ENCODE assay signal across 8 mouse cellular contexts in genomic region chr14:61571366-61571765, GRCm38 (mm10). TPM values are rescaled to one million over a fixed set of nuclear protein-coding genes. Genes with fewer than 3 reads are reported as not detected.
DNase-seq lines count a peak whose midpoint lies in the region; ATAC-seq and TF ChIP-seq lines count a peak whose summit lies in the region.

No protein-coding gene starts in this region.

- ATAC-seq in midbrain, embryonic 15.5 days (replicated peaks) = no peak
- 0 out of 2 replicates have a peak, but pooled peaks have one; percentile 3 for ATAC-seq in intestine, postnatal 0 days
- ATAC-seq in limb, embryonic 14.5 days (ENCODE audit: low FRiP score, low read depth) = no peak

- no peaks in the 10 kb centered on the region for H3K36me3 ChIP-seq in midbrain, embryonic 10.5 days
- H3K36me3 ChIP-seq in midbrain, embryonic 15.5 days (replicated peaks) = no peaks in the 10 kb centered on the region
- H3K36me3 ChIP-seq in intestine, postnatal 0 days (ENCODE audit: control insufficient read depth, insufficient read depth) = no peaks in the 10 kb centered on the region
- no peaks in the 10 kb centered on the region for H3K36me3 ChIP-seq in limb, embryonic 14.5 days (ENCODE audit: control insufficient read depth, insufficient read depth, low read length)

- no peak overlapping the region for H3K4me2 ChIP-seq in midbrain, embryonic 15.5 days
- H3K4me2 ChIP-seq in intestine, postnatal 0 days (replicated peaks; ENCODE audit: low read depth) = peak overlapping the region; percentile 58
- 0 out of 2 replicates have a peak overlapping the region, but pooled peaks have one; percentile 13 for H3K4me2 ChIP-seq in limb, embryonic 14.5 days (replicated peaks; ENCODE audit: low read depth, low read length, severe bottlenecking)

- no peaks in the 10 kb centered on the region for H3K27me3 ChIP-seq in midbrain, embryonic 10.5 days (ENCODE audit: low read depth, poor library complexity, severe bottlenecking)
- H3K27me3 ChIP-seq in midbrain, embryonic 15.5 days (replicated peaks) = no peaks in the 10 kb centered on the region
- no peaks in the 10 kb centered on the region for H3K27me3 ChIP-seq in cerebellum, adult 2 months (ENCODE audit: control insufficient read depth, insufficient read depth, low read length)
- no peaks in the 10 kb centered on the region for H3K27me3 ChIP-seq in intestine, postnatal 0 days (replicated peaks; ENCODE audit: control insufficient read depth, insufficient read depth, low read length)
- no peaks in the 10 kb centered on the region for H3K27me3 ChIP-seq in limb, embryonic 14.5 days (ENCODE audit: control insufficient read depth, insufficient read depth, low read length)

- H3K27ac ChIP-seq in midbrain, embryonic 10.5 days (replicated peaks) = no peak overlapping the region
- H3K27ac ChIP-seq in midbrain, embryonic 15.5 days = no peak overlapping the region
- H3K27ac ChIP-seq in cerebellum, adult 2 months (ENCODE audit: insufficient read depth, low read length) = no peak overlapping the region
- H3K27ac ChIP-seq in gastrocnemius, adult 2 months = peak overlapping the region; percentile 67; the same call in 1 of the 2 replicates
- H3K27ac ChIP-seq in intestine, postnatal 0 days (ENCODE audit: low read depth, low read length) = no peak overlapping the region
- no peak overlapping the region for H3K27ac ChIP-seq in limb, embryonic 14.5 days (replicated peaks; ENCODE audit: low read depth, low read length)
- no peak overlapping the region for H3K27ac ChIP-seq in olfactory bulb, adult 2 months (ENCODE audit: insufficient read depth, low read depth, low read length)

- no peaks in the 10 kb centered on the region for H3K4me1 ChIP-seq in midbrain, embryonic 10.5 days
- no peaks in the 10 kb centered on the region for H3K4me1 ChIP-seq in midbrain, embryonic 15.5 days
- no peaks in the 10 kb centered on the region for H3K4me1 ChIP-seq in cerebellum, adult 2 months (ENCODE audit: control insufficient read depth, insufficient read depth, low read length)
- no peaks in the 10 kb centered on the region for H3K4me1 ChIP-seq in intestine, postnatal 0 days (replicated peaks; ENCODE audit: control insufficient read depth, insufficient read depth, low read length)
- H3K4me1 ChIP-seq in limb, embryonic 14.5 days (ENCODE audit: control insufficient read depth, insufficient read depth, low read length) = no peaks in the 10 kb centered on the region; the same call in 1 of the 2 replicates
- no peaks in the 10 kb centered on the region for H3K4me1 ChIP-seq in olfactory bulb, adult 2 months (ENCODE audit: control insufficient read depth, insufficient read depth, low read length)

- no peaks in the 10 kb centered on the region for H3K9me3 ChIP-seq in midbrain, embryonic 10.5 days (replicated peaks)
- no peaks in the 10 kb centered on the region for H3K9me3 ChIP-seq in midbrain, embryonic 15.5 days
- H3K9me3 ChIP-seq in intestine, postnatal 0 days (ENCODE audit: control insufficient read depth) = no peaks in the 10 kb centered on the region
- H3K9me3 ChIP-seq in limb, embryonic 14.5 days (ENCODE audit: control insufficient read depth, low read length) = no peaks in the 10 kb centered on the region

- peak; percentile 88 for TF ChIP-seq CTCF in cerebellum, adult 2 months (IDR thresholded peaks at IDR 0.05; ENCODE audit: borderline replicate concordance, insufficient read depth, low read depth, low read length)
- TF ChIP-seq CTCF in gastrocnemius, adult 2 months (IDR thresholded peaks at IDR 0.05) = peak; percentile 97; the same call in 1 of the 2 replicates
- TF ChIP-seq CTCF in intestine, postnatal 0 days (IDR thresholded peaks at IDR 0.05; ENCODE audit: low read depth) = peak; percentile 95
- peak; percentile 78 for TF ChIP-seq CTCF in olfactory bulb, adult 2 months (IDR thresholded peaks at IDR 0.05; ENCODE audit: insufficient read depth, low read depth, low read length)

- H3K9ac ChIP-seq in midbrain, embryonic 15.5 days = no peak overlapping the region
- H3K9ac ChIP-seq in intestine, postnatal 0 days (ENCODE audit: low read depth, low read length) = no peak overlapping the region
- no peak overlapping the region for H3K9ac ChIP-seq in limb, embryonic 14.5 days (ENCODE audit: low read depth, low read length, severe bottlenecking)

- 21% methylated on average over 4 of the region's 4 CpGs for WGBS in midbrain, embryonic 10.5 days
- WGBS in midbrain, embryonic 15.5 days = 15% methylated on average over 4 of the region's 4 CpGs
- 16% methylated on average over 4 of the region's 4 CpGs for WGBS in cerebellum, adult 2 months
- WGBS in intestine, postnatal 0 days = 11% methylated on average over 4 of the region's 4 CpGs
- 13% methylated on average over 4 of the region's 4 CpGs for WGBS in limb, embryonic 14.5 days
- WGBS in olfactory bulb, adult 2 months = 8% methylated on average over 4 of the region's 4 CpGs

- no peak overlapping the region for H3K4me3 ChIP-seq in midbrain, embryonic 10.5 days
- no peak overlapping the region for H3K4me3 ChIP-seq in midbrain, embryonic 15.5 days
- H3K4me3 ChIP-seq in cerebellum, adult 2 months (replicated peaks; ENCODE audit: insufficient read depth, low read depth, low read length) = no peak overlapping the region
- H3K4me3 ChIP-seq in gastrocnemius, adult 2 months = peak overlapping the region; percentile 53
- H3K4me3 ChIP-seq in intestine, postnatal 0 days (ENCODE audit: low read depth, low read length) = no peak overlapping the region
- no peak overlapping the region for H3K4me3 ChIP-seq in limb, embryonic 14.5 days (replicated peaks; ENCODE audit: low read length)
- no peak overlapping the region for H3K4me3 ChIP-seq in olfactory bulb, adult 2 months (ENCODE audit: insufficient read depth, low read depth, low read length)

- peak; percentile 79 for DNase-seq in midbrain, embryonic 10.5 days (ENCODE audit: low spot score)
- DNase-seq in cerebellum, adult 2 months = peak; percentile 70 to 81
- peak; percentile 91 for DNase-seq in gastrocnemius, adult 2 months
- DNase-seq in limb, embryonic 14.5 days (ENCODE audit: low spot score) = peak; percentile 81
- DNase-seq in thymus, adult 18-20 months = peak; percentile 50 to 53

- intact Hi-C loops in gastrocnemius, adult 2 months (cut with DNase I) = loop anchor here (1.0 to 10.0 kb wide), 4 partner anchors 323 to 763 kb away; no protein-coding TSS in a partner anchor

- no peak for TF ChIP-seq POLR2A in cerebellum, adult 2 months (IDR thresholded peaks at IDR 0.05; ENCODE audit: borderline replicate concordance, insufficient read depth, low read length)
- no peak for TF ChIP-seq POLR2A in limb, embryonic 14.5 days (IDR thresholded peaks at IDR 0.05; ENCODE audit: borderline replicate concordance, extremely low read depth, insufficient read depth, insufficient read length)
- no peak for TF ChIP-seq POLR2A in olfactory bulb, adult 2 months (IDR thresholded peaks at IDR 0.05; ENCODE audit: insufficient read depth, low read depth, low read length)

RNA-seq across cellular contexts. Expression of gene Spryd7, which starts 14.7 kb away (rescaled TPM):
- 13.7 and 14.6 TPM in 2 replicates for polyA plus RNA-seq in midbrain, embryonic 10.5 days (2016; fragmentation: Nextera tagmentation; extraction: Ambion mirVana)
- polyA plus RNA-seq in midbrain, embryonic 15.5 days (2015; fragmentation: Nextera tagmentation; extraction: Ambion mirVana) = 49.8 and 52.5 TPM in 2 replicates
- 41.1 and 41.7 TPM in 2 replicates for polyA plus RNA-seq in cerebellum, adult 2 months (2012; rRNA removed)
- total RNA-seq in gastrocnemius, adult 2 months (2021) = 10 to 100 TPM; 43.7 to 55.9 TPM
- polyA plus RNA-seq in intestine, postnatal 0 days (2015; fragmentation: Nextera tagmentation; extraction: Ambion mirVana) = 36.1 and 36.5 TPM in 2 replicates
- polyA plus RNA-seq in limb, embryonic 14.5 days (2012; rRNA removed) = 11.6 and 12.4 TPM in 2 replicates
- polyA plus RNA-seq in limb, embryonic 14.5 days (2014; fragmentation: Nextera tagmentation; extraction: Ambion mirVana) = 22.4 and 24.5 TPM in 2 replicates
- not detected in 2 replicates for polyA plus RNA-seq in olfactory bulb, adult 2 months (2012; ENCODE audit: insufficient read depth, insufficient read length, low replicate concordance, missing spikeins)

RNA-seq across cellular contexts. Expression of gene Trim13, which starts 26.7 kb away (rescaled TPM):
- 15.4 and 19.8 TPM in 2 replicates for polyA plus RNA-seq in midbrain, embryonic 10.5 days (2016; fragmentation: Nextera tagmentation; extraction: Ambion mirVana)
- 41.5 and 43.5 TPM in 2 replicates for polyA plus RNA-seq in midbrain, embryonic 15.5 days (2015; fragmentation: Nextera tagmentation; extraction: Ambion mirVana)
- 14.6 and 16.7 TPM in 2 replicates for polyA plus RNA-seq in cerebellum, adult 2 months (2012; rRNA removed)
- total RNA-seq in gastrocnemius, adult 2 months (2021) = 1 to 10 TPM; 6.6 to 8.5 TPM
- polyA plus RNA-seq in intestine, postnatal 0 days (2015; fragmentation: Nextera tagmentation; extraction: Ambion mirVana) = 7.9 and 8.6 TPM in 2 replicates
- 10.3 and 15.6 TPM in 2 replicates for polyA plus RNA-seq in limb, embryonic 14.5 days (2012; rRNA removed)
- polyA plus RNA-seq in limb, embryonic 14.5 days (2014; fragmentation: Nextera tagmentation; extraction: Ambion mirVana) = 24.0 and 25.6 TPM in 2 replicates
- polyA plus RNA-seq in olfactory bulb, adult 2 months (2012; ENCODE audit: insufficient read depth, insufficient read length, low replicate concordance, missing spikeins) = not detected in 2 replicates

RNA-seq across cellular contexts. Expression of gene Kcnrg, which starts 35.9 kb away (rescaled TPM):
- polyA plus RNA-seq in midbrain, embryonic 10.5 days (2016; fragmentation: Nextera tagmentation; extraction: Ambion mirVana) = 0.48 and 1.1 TPM in 2 replicates
- polyA plus RNA-seq in midbrain, embryonic 15.5 days (2015; fragmentation: Nextera tagmentation; extraction: Ambion mirVana) = 3.1 and 3.6 TPM in 2 replicates
- 0.51 and 0.73 TPM in 2 replicates for polyA plus RNA-seq in cerebellum, adult 2 months (2012; rRNA removed)
- not detected for total RNA-seq in gastrocnemius, adult 2 months (2021)
- polyA plus RNA-seq in intestine, postnatal 0 days (2015; fragmentation: Nextera tagmentation; extraction: Ambion mirVana) = 0.25 and 0.27 TPM in 2 replicates
- 0.23 and 0.29 TPM in 2 replicates for polyA plus RNA-seq in limb, embryonic 14.5 days (2012; rRNA removed)
- polyA plus RNA-seq in limb, embryonic 14.5 days (2014; fragmentation: Nextera tagmentation; extraction: Ambion mirVana) = 1.2 and 1.5 TPM in 2 replicates
- not detected in 2 replicates for polyA plus RNA-seq in olfactory bulb, adult 2 months (2012; ENCODE audit: insufficient read depth, insufficient read length, low replicate concordance, missing spikeins)
